Mouse (Mus musculus) layer of hippocampus, postnatal 36 days (tissue): ENCODE results near the gene Olfr481. TPM values are rescaled to one million over a fixed set of nuclear protein-coding genes. Genes with fewer than 3 reads are reported as not detected.

ENCODE experiments used
- DNase-seq, 2 experiments: peaks; one replicate each; pipeline ENCODE4 v3.0.0; 2022
- total RNA-seq, 2 experiments: library from RNA; stranded (reverse); gene quantifications; 2 replicates each; pipeline ENCODE4 v1.2.3; 2021

The Olfr481 gene
- not detected for total RNA-seq

DNA sequence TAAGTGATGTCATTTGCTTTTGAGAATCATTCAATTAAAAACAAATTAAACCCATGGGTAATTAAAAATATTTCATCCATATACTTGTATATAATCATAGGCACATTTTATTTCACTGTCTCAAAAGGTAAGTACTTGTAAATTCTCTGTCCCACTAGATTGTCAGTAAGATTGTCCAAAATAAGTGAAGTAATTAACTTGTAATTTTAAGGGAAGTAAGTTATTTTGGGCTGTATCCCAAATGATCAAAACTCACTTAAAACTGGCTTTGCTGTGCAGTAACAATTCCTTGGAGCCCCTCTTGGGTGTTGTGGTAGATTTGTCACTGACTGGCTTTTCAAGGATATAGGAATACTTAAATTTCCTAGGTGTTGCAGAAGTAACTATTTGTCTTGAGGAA, at the start of gene Olfr481:
Gene Olfr481 (plus strand): TSS at position 301 of the 400 bp plus-strand sequence.
- DNase-seq = no peak

DNA sequence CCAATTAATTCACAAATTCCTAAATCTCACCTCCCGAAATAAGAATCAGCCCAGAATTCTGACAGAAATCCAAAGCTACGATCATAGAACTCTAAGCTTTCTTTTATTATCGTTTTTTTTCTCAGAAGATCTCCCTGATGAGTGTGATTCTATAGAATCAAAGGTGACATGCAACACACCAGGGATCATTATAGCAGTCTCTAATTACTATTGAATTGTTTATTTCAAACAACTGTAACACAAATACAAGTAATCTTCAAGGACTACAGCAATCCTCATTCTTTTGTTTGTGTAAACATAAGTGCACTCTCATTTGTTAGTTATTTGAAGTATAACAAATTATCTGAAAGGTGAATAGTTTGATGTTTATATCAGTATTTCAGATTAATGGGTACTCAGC, 45.8 kb upstream of the Olfr481 start, which contains the start of gene Olfr478:
Gene Olfr478 (minus strand): TSS at position 101 of the 400 bp plus-strand sequence.
- no peak for DNase-seq

DNA sequence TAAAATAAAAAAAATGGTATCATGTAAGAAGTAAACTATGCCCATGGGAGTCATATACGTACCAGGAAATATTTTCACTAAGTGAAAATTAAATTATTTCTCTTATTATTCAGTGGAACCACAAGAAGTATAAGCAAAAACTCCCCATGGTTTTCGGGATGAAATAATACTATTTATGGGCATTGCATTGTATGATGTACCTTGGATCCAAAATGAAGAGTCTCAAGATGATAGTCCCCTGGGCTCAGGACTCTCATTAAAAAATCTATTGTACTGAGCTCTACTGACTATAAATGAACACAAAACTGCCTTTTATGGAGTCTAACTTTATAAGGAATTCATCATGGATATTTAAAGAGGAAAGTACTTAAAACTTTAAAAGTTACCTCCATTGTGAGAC, 29.3 kb upstream of the Olfr481 start, which contains the start of gene Olfr479:
Gene Olfr479 (plus strand): TSS at position 301 of the 400 bp plus-strand sequence.
- DNase-seq = no peak

DNA sequence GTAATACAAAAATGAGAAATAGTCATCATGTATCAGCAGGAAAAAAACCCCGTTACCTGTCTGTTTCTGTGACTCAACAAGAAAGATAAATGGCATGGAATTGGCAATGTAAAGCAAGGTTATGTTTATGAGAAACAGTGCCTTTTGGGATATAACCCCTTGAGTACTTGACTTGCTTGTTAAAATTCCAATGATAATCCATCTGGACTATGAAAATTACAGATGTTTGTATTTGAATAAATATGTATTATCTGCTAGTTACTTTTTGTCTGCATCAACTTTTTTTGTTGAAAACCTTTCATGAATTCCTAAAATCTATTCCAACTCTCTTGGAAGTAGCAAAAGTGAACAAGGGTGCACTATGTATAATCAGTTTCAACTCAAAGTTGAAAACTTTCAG, 12.4 kb upstream of the Olfr481 start, which contains the start of gene Olfr480:
Gene Olfr480 (minus strand): TSS at position 101 of the 400 bp plus-strand sequence.
- DNase-seq = no peak

DNA sequence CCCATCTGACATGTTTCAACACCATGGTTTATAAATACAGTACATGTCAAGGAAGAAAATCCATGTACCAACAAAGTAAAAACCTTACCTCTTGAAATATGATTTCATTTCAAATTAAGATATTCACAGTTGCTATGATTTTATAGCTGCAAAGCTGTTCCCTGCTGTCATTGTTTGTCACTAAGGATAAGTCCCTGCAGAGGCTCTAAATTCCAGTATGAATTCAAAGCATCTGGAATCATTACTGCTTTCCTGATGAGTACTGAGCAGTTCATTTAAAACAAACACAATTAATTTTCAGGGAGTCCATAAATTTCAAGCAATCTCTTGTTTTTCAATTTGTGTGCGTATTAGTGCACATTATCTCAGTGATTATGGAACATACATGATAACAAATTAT, 17.8 kb downstream of the Olfr481 start, which contains the start of gene Olfr482:
Gene Olfr482 (minus strand): TSS at position 101 of the 400 bp plus-strand sequence.
- DNase-seq = no peak

DNA sequence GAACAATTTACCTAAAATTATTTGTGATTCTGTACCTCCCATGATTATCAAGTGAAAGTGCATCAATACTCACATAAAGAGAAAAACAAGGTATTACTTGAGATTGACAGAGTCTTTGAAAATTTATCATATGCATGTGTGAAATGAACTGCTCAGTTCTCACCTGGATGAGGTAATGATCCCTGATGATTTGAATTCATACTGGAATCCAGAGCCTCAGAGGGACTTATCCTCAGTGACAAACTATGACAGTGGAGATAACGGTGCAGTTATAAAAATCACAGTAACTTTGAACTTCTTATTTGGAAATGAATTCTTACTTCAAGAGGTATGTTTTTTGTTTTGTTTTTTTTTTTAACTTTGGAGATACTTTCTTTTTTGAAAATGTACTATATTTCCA, 20.9 kb downstream of the Olfr481 start, which contains the start of gene Olfr483:
Gene Olfr483 (plus strand): TSS at position 301 of the 400 bp plus-strand sequence.
- DNase-seq = no peak

DNA sequence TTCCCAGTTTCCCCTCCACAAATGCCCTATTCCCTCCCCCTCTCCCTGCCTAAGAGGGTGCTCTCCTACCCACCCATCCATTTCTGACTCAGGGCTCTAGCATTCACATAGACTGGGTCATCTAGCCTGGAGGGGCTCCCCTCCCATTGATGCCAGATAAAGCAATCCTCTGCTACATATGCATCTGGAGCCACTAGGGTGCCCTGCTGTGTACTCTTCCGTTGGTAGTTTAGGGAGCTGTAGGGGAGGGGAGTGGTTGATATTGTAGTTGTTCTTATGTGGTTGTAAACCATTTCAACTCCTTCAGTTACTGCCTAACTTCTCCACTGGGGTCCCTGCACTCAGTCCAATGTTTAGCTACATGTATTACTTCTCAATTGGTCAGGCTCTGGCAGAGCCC, 41.0 kb downstream of the Olfr481 start:
- no peak for DNase-seq

DNA sequence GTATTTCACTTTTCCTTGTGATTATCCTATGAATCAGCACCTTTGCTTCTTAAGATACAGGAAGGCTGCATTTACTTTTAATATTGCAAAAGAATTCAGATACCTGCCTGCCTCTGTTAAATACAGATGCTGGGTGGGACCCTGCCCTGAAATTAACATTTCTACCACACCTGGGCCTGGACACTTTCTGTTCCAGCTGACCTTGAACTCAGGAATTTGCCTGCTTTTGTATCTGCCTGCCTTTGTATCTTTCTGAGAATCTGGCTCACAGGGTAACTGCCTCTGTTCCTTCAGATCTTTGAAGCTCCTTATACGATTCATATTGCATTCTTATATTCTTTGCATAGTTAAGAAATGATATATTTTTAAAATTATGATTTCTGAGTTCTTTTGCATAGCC, 41.8 kb downstream of the Olfr481 start:
- no peak for DNase-seq

DNA sequence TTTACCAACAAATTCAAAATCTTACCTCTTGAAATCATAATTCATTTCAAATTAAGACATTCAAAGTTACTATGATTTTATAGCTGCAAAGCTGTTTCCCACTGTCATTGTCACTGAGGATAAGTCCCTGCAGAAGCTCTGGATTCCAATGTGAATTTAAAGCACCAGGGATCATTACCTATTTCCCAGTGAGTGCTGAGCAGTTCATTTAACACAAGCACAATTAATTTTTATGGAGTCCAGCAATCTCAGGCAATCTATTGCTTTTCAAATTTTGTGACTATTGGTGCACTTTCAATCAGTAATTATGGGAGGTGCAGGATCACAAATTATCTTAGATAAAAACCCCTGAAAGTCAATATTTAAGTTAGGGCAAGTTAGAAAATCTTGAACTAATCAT, 47.7 kb downstream of the Olfr481 start, which contains the start of gene Olfr484:
Gene Olfr484 (minus strand): TSS at position 101 of the 400 bp plus-strand sequence.
- no peak for DNase-seq

Other genes starting within 250 kb of the Olfr481 start
- gene Olfr470, start 232.4 kb upstream of the Olfr481 start, total RNA-seq = not detected
- not detected for gene Olfr472, start 182.0 kb upstream of the Olfr481 start, total RNA-seq
- gene Olfr473, start 149.4 kb upstream of the Olfr481 start, total RNA-seq = not detected
- gene Olfr474, start 125.2 kb upstream of the Olfr481 start, total RNA-seq = not detected
- gene Olfr476, start 115.1 kb upstream of the Olfr481 start, total RNA-seq = not detected
- not detected for gene Olfr477, start 93.2 kb upstream of the Olfr481 start, total RNA-seq
- not detected for gene Olfr478, start 45.9 kb upstream of the Olfr481 start, total RNA-seq
- not detected for gene Olfr479, start 29.2 kb upstream of the Olfr481 start, total RNA-seq
- not detected for gene Olfr480, start 12.5 kb upstream of the Olfr481 start, total RNA-seq
- 1 to 10 TPM; 2.0 to 2.6 TPM for gene Olfr482, start 17.7 kb downstream of the Olfr481 start, total RNA-seq
- not detected for gene Olfr483, start 21.0 kb downstream of the Olfr481 start, total RNA-seq
- not detected for gene Olfr484, start 47.6 kb downstream of the Olfr481 start, total RNA-seq
- gene Olfr485, start 80.0 kb downstream of the Olfr481 start, total RNA-seq = not detected
- not detected for gene Olfr486, start 92.9 kb downstream of the Olfr481 start, total RNA-seq
- gene Olfr487, start 134.8 kb downstream of the Olfr481 start, total RNA-seq = not detected
- not detected for gene Olfr488, start 178.5 kb downstream of the Olfr481 start, total RNA-seq
- not detected for gene Olfr490, start 209.1 kb downstream of the Olfr481 start, total RNA-seq
- gene Olfr491, start 233.6 kb downstream of the Olfr481 start, total RNA-seq = not detected
- gene Olfr492, start 243.8 kb downstream of the Olfr481 start, total RNA-seq = not detected